Mouse (Mus musculus): Measurements from ENCODE around the gene Gpatch8. TPM values are rescaled to one million over a fixed set of nuclear protein-coding genes. Genes with fewer than 3 reads are reported as not detected.

Gene Gpatch8
- total and polyA plus RNA-seq, 3 experiments, result 17.9 to 29.7 (median 25.8) TPM

- TF ChIP-seq USF2 (IDR thresholded peaks at IDR 0.05; ENCODE audit: borderline replicate concordance in 1 of 2, insufficient read depth in 1 of 2, low read depth in 1 of 2, low read length in 2 of 2) (no peak), TCF12 (IDR thresholded peaks at IDR 0.05; ENCODE audit: low read depth, low read length) (no peak), E2F4 (IDR thresholded peaks at IDR 0.05; ENCODE audit: borderline replicate concordance, low read depth, low read length) (peak; percentile 45; the same call in 1 of the 2 replicates), MEF2A (IDR thresholded peaks at IDR 0.05; ENCODE audit: extremely low read depth, insufficient replicate concordance, low read depth, low read length, poor library complexity, severe bottlenecking) (no peak), MAX (IDR thresholded peaks at IDR 0.05; ENCODE audit: low read length) (peak; percentile 45; the same call in 1 of the 2 replicates), ZC3H11A (IDR thresholded peaks at IDR 0.05; ENCODE audit: low read depth, low read length) (no peak), CHD1 (IDR thresholded peaks at IDR 0.05; ENCODE audit: low read depth, low read length) (no peak), SMC3 (IDR thresholded peaks at IDR 0.05; ENCODE audit: low read depth, low read length) (no peak), NELFE (IDR thresholded peaks at IDR 0.05; ENCODE audit: low read depth, low read length) (no peak), MXI1 (IDR thresholded peaks at IDR 0.05; ENCODE audit: low read depth, low read length) (0 out of 2 replicates have a peak, but pooled peaks have one; percentile 58), SIN3A (IDR thresholded peaks at IDR 0.05; ENCODE audit: low read length) (peak; percentile 70), ZKSCAN1 (IDR thresholded peaks at IDR 0.05; ENCODE audit: low read depth, low read length) (no peak), GATA1 (IDR thresholded peaks at IDR 0.05; ENCODE audit: low read depth, low read length) (no peak), CHD2 (IDR thresholded peaks at IDR 0.05; ENCODE audit: low read length) (no peak), ZNF384 (IDR thresholded peaks at IDR 0.05; ENCODE audit: low read depth, low read length) (no peak)
Observed at GRCm38 (mm10) chr11:102467041-102467631, 89.1 kb downstream of the Gpatch8 start (continued).

GRCm38 (mm10) chr11:102465713-102466436 is 90.3 kb downstream of the Gpatch8 start:
- DNase-seq (ENCODE audit: low read depth, low spot score), result no peak
- no peak overlapping the region for H3K9ac ChIP-seq (ENCODE audit: control insufficient read depth, low read depth, low read length, poor library complexity, severe bottlenecking)
- no peak overlapping the region for H3K4me3 ChIP-seq (ENCODE audit: control insufficient read depth in 1 of 2, insufficient read depth in 1 of 2, low read depth in 2 of 2, low read length in 2 of 2)
- TF ChIP-seq ZKSCAN1 (IDR thresholded peaks at IDR 0.05; ENCODE audit: low read depth, low read length) (no peak), ZNF384 (IDR thresholded peaks at IDR 0.05; ENCODE audit: low read depth, low read length) (no peak), RAD21 (IDR thresholded peaks at IDR 0.05; ENCODE audit: low read depth, low read length) (no peak)
- H3K27me3 ChIP-seq (ENCODE audit: control insufficient read depth in 1 of 2, insufficient read depth in 2 of 2, low read length in 2 of 2), result no peaks in the 10 kb centered on the region
- no peak overlapping the region for H3K27ac ChIP-seq (ENCODE audit: control insufficient read depth, low read depth, low read length)
- H3K36me3 ChIP-seq (ENCODE audit: control insufficient read depth in 1 of 2, insufficient read depth in 2 of 2, low read length in 2 of 2), result peaks cover 0 to 41% of the 10 kb centered on the region in 2 experiments; a peak in 2 of 4 replicates
- peaks cover 25 to 51% of the 10 kb centered on the region in 2 experiments for H3K4me1 ChIP-seq (ENCODE audit: control insufficient read depth in 1 of 2, insufficient read depth in 2 of 2, low read length in 2 of 2)
- no peaks in the 10 kb centered on the region for H3K79me2 ChIP-seq (ENCODE audit: control insufficient read depth, insufficient read depth, low read length, poor library complexity)
- H3K9me3 ChIP-seq (replicated peaks; ENCODE audit: insufficient read depth, low read length), result no peaks in the 10 kb centered on the region
